Mouse (Mus musculus) megakaryocyte progenitor cell, adult 5-6 weeks (primary cell): ENCODE measurements around the gene Wars. TPM values are rescaled to one million over a fixed set of nuclear protein-coding genes. Genes with fewer than 3 reads are reported as not detected.

Experiments used
- ATAC-seq: replicated peaks from 2 replicates; pipeline ENCODE4 v1.8.0; 2016; ENCODE audit warnings: mild to moderate bottlenecking, moderate TSS enrichment, inconsistent platforms; ENCODE audit not compliant: poor library complexity
- total RNA-seq, 2 experiments: library from RNA; stranded (forward) in 1 of 2; stranded (reverse) in 1 of 2; fragments of 157-497, 149-512 nt in 1 of 2; fragments of 200-1000 nt in 1 of 2; gene quantifications; 2 replicates each; pipeline versions ENCODE4 v1.2.3 to v1.2.4; 2015 to 2017

Wars gene
- total RNA-seq, 2 experiments from 2014 or later = 32.0 to 53.3 TPM

GRCm38 (mm10) chr12:108912442-108912841, 18.5 kb upstream of the Wars start:
- ATAC-seq = 0 out of 2 replicates have a peak, but pooled peaks have one; percentile 4

GRCm38 (mm10) chr12:108909846-108910433, 16.0 kb upstream of the Wars start:
- no peak for ATAC-seq

- ATAC-seq = no peak
Observed at GRCm38 (mm10) chr12:108906398-108906797, 12.4 kb upstream of the Wars start.

GRCm38 (mm10) chr12:108905620-108906302, 11.8 kb upstream of the Wars start:
- ATAC-seq = no peak

- ATAC-seq = no peak
Observed at GRCm38 (mm10) chr12:108904276-108904653, 10.3 kb upstream of the Wars start.

- peak; percentile 45; the same call in 1 of the 2 replicates for ATAC-seq
Observed at GRCm38 (mm10) chr12:108903600-108904275, 9.8 kb upstream of the Wars start.

GRCm38 (mm10) chr12:108902940-108903339, 9.0 kb upstream of the Wars start:
- peak; percentile 95 for ATAC-seq

GRCm38 (mm10) chr12:108901346-108901745, 7.4 kb upstream of the Wars start:
- ATAC-seq = peak; percentile 27; the same call in 1 of the 2 replicates

- peak; percentile 45 for ATAC-seq
Observed at GRCm38 (mm10) chr12:108896006-108896405, 2.0 kb upstream of the Wars start.

GRCm38 (mm10) chr12:108894432-108894816, 450 bp upstream of the Wars start:
- no peak for ATAC-seq

GRCm38 (mm10) chr12:108892989-108893714, 822 bp downstream of the Wars start, which contains the start of gene Wdr25:
Wdr25 (plus strand) TSS chr12:108893631.
- ATAC-seq = peak; percentile 18

- ATAC-seq = no peak
Observed at GRCm38 (mm10) chr12:108888632-108889031, 5.3 kb downstream of the Wars start.

GRCm38 (mm10) chr12:108887077-108887476, 6.9 kb downstream of the Wars start:
- no peak for ATAC-seq

GRCm38 (mm10) chr12:108885906-108886305, 8.1 kb downstream of the Wars start:
- no peak for ATAC-seq

- no peak for ATAC-seq
Observed at GRCm38 (mm10) chr12:108882776-108883175, 11.2 kb downstream of the Wars start.

- ATAC-seq = no peak
Observed at GRCm38 (mm10) chr12:108881192-108881591, 12.8 kb downstream of the Wars start.

- no peak for ATAC-seq
Observed at GRCm38 (mm10) chr12:108880606-108881005, 13.4 kb downstream of the Wars start.

GRCm38 (mm10) chr12:108879138-108879537, 14.8 kb downstream of the Wars start:
- no peak for ATAC-seq

- ATAC-seq = no peak
Observed at GRCm38 (mm10) chr12:108873122-108873521, 20.9 kb downstream of the Wars start.

- ATAC-seq = peak; percentile 66
Observed at GRCm38 (mm10) chr12:108869575-108869974, 24.4 kb downstream of the Wars start.

- no peak for ATAC-seq
Observed at GRCm38 (mm10) chr12:108865007-108865494, 28.9 kb downstream of the Wars start.
